Mouse (Mus musculus): ENCODE results near the gene Olfr1052. TPM values are rescaled to one million over a fixed set of nuclear protein-coding genes. Genes with fewer than 3 reads are reported as not detected.
"Not testable (repeated sequence)": the region's sequence is repeated elsewhere in the genome, so short reads cannot be mapped to it uniquely, and the experiment has no call there.

Olfr1052 gene
- polyA plus RNA-seq (2012; rRNA removed) = 0.11 TPM in 1 of 2 replicates, not detected in the other

DNA sequence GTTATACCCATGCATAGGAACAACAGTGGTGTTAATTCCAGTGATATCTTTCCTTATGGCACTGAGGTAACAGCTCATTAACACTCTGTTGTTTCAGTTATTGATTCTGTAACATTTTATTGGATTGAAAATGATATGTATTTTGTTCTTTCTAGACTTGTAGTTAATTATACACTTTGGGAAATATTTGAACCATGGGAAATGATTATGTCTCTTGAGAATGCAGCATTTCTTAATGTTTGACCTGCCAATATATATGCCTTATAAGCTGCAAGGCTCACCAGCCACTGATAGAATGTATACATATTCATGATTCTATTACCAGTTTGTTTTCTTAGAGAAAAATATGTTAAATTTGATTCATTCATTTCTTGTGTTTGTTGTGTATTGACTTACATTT is at the start of gene Olfr1052:
Gene Olfr1052 (plus strand): TSS at position 301 of the 400 bp plus-strand sequence.
- no peak for DNase-seq (ENCODE audit: extremely low spot score in 1 of 2, low spot score in 1 of 2)

DNA sequence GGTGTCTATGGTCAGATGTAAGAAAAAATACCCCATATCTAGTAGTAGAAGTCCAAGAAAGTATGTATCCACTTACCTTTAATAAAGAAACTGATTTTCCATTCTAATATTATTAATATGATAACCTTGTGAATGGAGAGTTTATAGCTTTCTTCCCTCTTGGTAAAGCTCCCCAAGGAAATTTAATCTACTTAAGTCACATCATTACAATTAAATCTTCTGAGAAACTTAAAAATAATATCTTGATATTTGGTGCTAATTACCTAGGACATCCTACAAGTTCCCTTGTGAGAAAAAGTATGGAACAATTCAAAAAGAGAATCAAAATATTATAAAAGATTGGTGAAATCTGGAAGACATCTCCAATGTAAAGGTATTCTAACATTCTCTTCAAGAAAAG is 34.0 kb upstream of the Olfr1052 start, which contains the start of gene Olfr1049:
Gene Olfr1049 (minus strand): TSS at position 101 of the 400 bp plus-strand sequence.
- DNase-seq (ENCODE audit: extremely low spot score in 1 of 2, low spot score in 1 of 2) = not testable (repeated sequence)

DNA sequence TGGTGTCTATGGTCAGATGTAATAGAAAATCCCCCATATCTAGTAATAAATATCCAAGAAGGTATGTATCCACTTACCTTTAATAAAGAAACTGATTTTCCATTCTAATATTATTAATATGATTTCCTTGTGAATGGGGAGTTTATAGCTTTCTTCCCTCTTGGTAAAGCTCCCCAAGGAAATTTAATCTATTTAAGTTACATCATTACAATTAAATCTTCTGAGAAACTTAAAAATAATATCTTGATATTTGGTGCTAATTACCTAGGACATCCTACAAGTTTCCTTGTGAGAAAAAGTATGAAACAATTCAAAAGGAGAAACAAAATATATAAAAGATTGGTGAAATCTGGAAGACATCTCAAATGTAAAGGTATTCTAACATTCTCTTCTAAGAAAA is 13.3 kb upstream of the Olfr1052 start, which contains the start of gene Olfr1051:
Gene Olfr1051 (minus strand): TSS at position 101 of the 400 bp plus-strand sequence.
- not testable (repeated sequence) for DNase-seq (ENCODE audit: extremely low spot score in 1 of 2, low spot score in 1 of 2)

- DNase-seq (ENCODE audit: extremely low spot score in 1 of 2, low spot score in 1 of 2) = no peak
Observed at GRCm38 (mm10) chr2:86315184-86315583, 22.9 kb downstream of the Olfr1052 start, which contains the start of gene Olfr1053. Gene Olfr1053 (minus strand): TSS chr2:86315284.

- DNase-seq (ENCODE audit: extremely low spot score in 1 of 2, low spot score in 1 of 2) = no peak
Observed at GRCm38 (mm10) chr2:86335333-86335732, 43.1 kb downstream of the Olfr1052 start, which contains the start of gene Olfr1054. Gene Olfr1054 (minus strand): TSS chr2:86335433.

Other genes with a start within 250 kb of the Olfr1052 start
- 0.02 TPM in 1 of 2 replicates, not detected in the other for gene Olfr1034, start 246.6 kb upstream of the Olfr1052 start, polyA plus RNA-seq (2012; rRNA removed)
- not detected in 2 replicates for gene Olfr1036, start 218.5 kb upstream of the Olfr1052 start, polyA plus RNA-seq (2012; rRNA removed)
- gene Olfr1037, start 205.1 kb upstream of the Olfr1052 start, polyA plus RNA-seq (2012; rRNA removed) = not detected in 2 replicates
- not detected in 2 replicates for gene Olfr1039, start 156.5 kb upstream of the Olfr1052 start, polyA plus RNA-seq (2012; rRNA removed)
- gene Olfr1040, start 145.7 kb upstream of the Olfr1052 start, polyA plus RNA-seq (2012; rRNA removed) = not detected in 2 replicates
- gene Olfr1042, start 130.6 kb upstream of the Olfr1052 start, polyA plus RNA-seq (2012; rRNA removed) = not detected in 2 replicates
- not detected in 2 replicates for gene Olfr1043, start 124.9 kb upstream of the Olfr1052 start, polyA plus RNA-seq (2012; rRNA removed)
- not detected in 2 replicates for gene Olfr1044, start 114.6 kb upstream of the Olfr1052 start, polyA plus RNA-seq (2012; rRNA removed)
- gene Olfr52, start 106.8 kb upstream of the Olfr1052 start, polyA plus RNA-seq (2012; rRNA removed) = 0.10 TPM in 1 of 2 replicates, not detected in the other
- gene Olfr1045, start 89.4 kb upstream of the Olfr1052 start, polyA plus RNA-seq (2012; rRNA removed) = 0.04 and 0.12 TPM in 2 replicates
- gene Olfr1046, start 73.1 kb upstream of the Olfr1052 start, polyA plus RNA-seq (2012; rRNA removed) = not detected in 2 replicates
- gene Olfr1047, start 61.1 kb upstream of the Olfr1052 start, polyA plus RNA-seq (2012; rRNA removed) = not detected in 2 replicates
- gene Olfr1048, start 52.2 kb upstream of the Olfr1052 start, polyA plus RNA-seq (2012; rRNA removed) = 0.02 TPM in 1 of 2 replicates, not detected in the other
- gene Olfr1049, start 34.1 kb upstream of the Olfr1052 start, polyA plus RNA-seq (2012; rRNA removed) = not detected in 2 replicates
- not detected in 2 replicates for gene Olfr1051, start 13.4 kb upstream of the Olfr1052 start, polyA plus RNA-seq (2012; rRNA removed)
- not detected in 2 replicates for gene Olfr1053, start 22.8 kb downstream of the Olfr1052 start, polyA plus RNA-seq (2012; rRNA removed)
- gene Olfr1054, start 43.0 kb downstream of the Olfr1052 start, polyA plus RNA-seq (2012; rRNA removed) = 0.06 TPM in 1 of 2 replicates, not detected in the other
- gene Olfr1055, start 57.8 kb downstream of the Olfr1052 start, polyA plus RNA-seq (2012; rRNA removed) = 0.11 TPM in 1 of 2 replicates, not detected in the other
- not detected in 2 replicates for gene Olfr1056, start 70.0 kb downstream of the Olfr1052 start, polyA plus RNA-seq (2012; rRNA removed)
- not detected in 2 replicates for gene Olfr1057, start 85.9 kb downstream of the Olfr1052 start, polyA plus RNA-seq (2012; rRNA removed)
- gene Olfr1058, start 96.1 kb downstream of the Olfr1052 start, polyA plus RNA-seq (2012; rRNA removed) = not detected in 2 replicates
- gene Olfr1061, start 121.6 kb downstream of the Olfr1052 start, polyA plus RNA-seq (2012; rRNA removed) = not detected in 2 replicates
- gene Olfr1062, start 134.3 kb downstream of the Olfr1052 start, polyA plus RNA-seq (2012; rRNA removed) = not detected in 2 replicates
- 0.06 TPM in 1 of 2 replicates, not detected in the other for gene Olfr1065, start 158.1 kb downstream of the Olfr1052 start, polyA plus RNA-seq (2012; rRNA removed)
- gene Olfr1066, start 163.8 kb downstream of the Olfr1052 start, polyA plus RNA-seq (2012; rRNA removed) = not detected in 2 replicates
- gene Olfr228, start 194.9 kb downstream of the Olfr1052 start, polyA plus RNA-seq (2012; rRNA removed) = not detected in 2 replicates
- not detected in 2 replicates for gene Olfr1076, start 216.0 kb downstream of the Olfr1052 start, polyA plus RNA-seq (2012; rRNA removed)

Measured in frontal cortex, adult 2 months (tissue).